Mouse (Mus musculus) kidney, adult 2 months (tissue): ENCODE measurements around the gene Rnasel.

Source experiments
- CTCF ChIP-seq: fragments of 200-500 bp; conservative IDR thresholded peaks from 2 replicates; pipeline ENCODE4 v1.5.1; 2011; ENCODE audit warnings: low read depth, mild to moderate bottlenecking, control low read depth, low read length, moderate library complexity, mixed read lengths; ENCODE audit not compliant: insufficient read depth, insufficient read length
- POLR2A ChIP-seq: fragments of 200-500 bp; IDR thresholded peaks from one replicate; pipeline ENCODE4 v1.6.1; 2011; ENCODE audit warnings: low read depth, low read length, control low read depth

DNA sequence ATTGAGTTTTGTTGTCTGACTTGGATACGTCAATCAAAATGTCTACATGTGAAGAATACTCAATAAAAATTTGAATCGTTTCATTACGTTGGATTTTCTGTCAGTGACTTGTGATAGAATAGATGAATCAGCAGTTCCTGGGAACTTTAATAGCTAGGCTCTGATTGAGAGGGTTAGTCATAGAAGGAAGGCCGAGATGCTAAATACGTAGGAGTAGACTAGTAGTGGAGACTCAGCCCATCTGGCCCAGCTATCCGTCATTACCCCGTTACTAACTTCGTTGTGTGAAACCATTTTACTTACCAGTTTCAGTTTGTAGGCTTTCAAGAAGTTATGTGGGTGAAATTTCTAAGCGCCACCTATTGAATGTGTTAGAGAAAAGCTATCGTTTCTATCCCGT lies 14.9 kb downstream of the Rnasel start:
- TF ChIP-seq CTCF: no peak
- TF ChIP-seq POLR2A: no peak
